Mouse (Mus musculus) kidney, postnatal 25 days (tissue): Measurements from ENCODE around the gene Serpina16.
"Not testable (repeated sequence)": the region's sequence is repeated elsewhere in the genome, so short reads cannot be mapped to it uniquely, and the experiment has no call there.

ENCODE experiments used
- DNase-seq, 2 experiments: peaks; one replicate each; pipeline ENCODE4 v3.0.0; 2021; ENCODE audit warnings: mixed read lengths in 2 of 2

Gene Serpina16

GRCm38 (mm10) chr12:103676039-103676438 is at the start of gene Serpina16:
Gene Serpina16 (minus strand): TSS chr12:103676139.
- no peak for DNase-seq

- peak; percentile 39 to 44 for DNase-seq
Measured at GRCm38 (mm10) chr12:103711537-103711936, 35.6 kb upstream of the Serpina16 start.

- DNase-seq = no peak
Measured at GRCm38 (mm10) chr12:103710405-103710804, 34.5 kb upstream of the Serpina16 start.

GRCm38 (mm10) chr12:103706113-103706512 is 30.2 kb upstream of the Serpina16 start:
- DNase-seq = no peak

- no peak for DNase-seq
Measured at GRCm38 (mm10) chr12:103705547-103705946, 29.6 kb upstream of the Serpina16 start.

- peak; percentile 43 to 76 for DNase-seq
Measured at GRCm38 (mm10) chr12:103700144-103700750, 24.3 kb upstream of the Serpina16 start.

GRCm38 (mm10) chr12:103695429-103695828 is 19.5 kb upstream of the Serpina16 start, which contains the start of gene Serpina1f:
Gene Serpina1f (minus strand): TSS chr12:103695529.
- no peak for DNase-seq

- DNase-seq = no peak
Measured at GRCm38 (mm10) chr12:103688221-103688814, 12.4 kb upstream of the Serpina16 start.

- no peak for DNase-seq
Measured at GRCm38 (mm10) chr12:103687021-103687420, 11.1 kb upstream of the Serpina16 start.

GRCm38 (mm10) chr12:103686050-103686449 is 10.1 kb upstream of the Serpina16 start:
- no peak for DNase-seq

GRCm38 (mm10) chr12:103685386-103685785 is 9.4 kb upstream of the Serpina16 start:
- DNase-seq = no peak

- no peak for DNase-seq
Measured at GRCm38 (mm10) chr12:103683775-103684174, 7.8 kb upstream of the Serpina16 start.

GRCm38 (mm10) chr12:103681739-103682138 is 5.8 kb upstream of the Serpina16 start:
- no peak for DNase-seq

- DNase-seq = no peak
Measured at GRCm38 (mm10) chr12:103681169-103681568, 5.2 kb upstream of the Serpina16 start.

GRCm38 (mm10) chr12:103679853-103680252 is 3.9 kb upstream of the Serpina16 start:
- DNase-seq = not testable (repeated sequence)

GRCm38 (mm10) chr12:103673179-103673578 is 2.8 kb downstream of the Serpina16 start:
- no peak for DNase-seq

GRCm38 (mm10) chr12:103671483-103671882 is 4.5 kb downstream of the Serpina16 start:
- no peak for DNase-seq

GRCm38 (mm10) chr12:103670964-103671363 is 5.0 kb downstream of the Serpina16 start:
- DNase-seq = no peak

- DNase-seq = no peak
Measured at GRCm38 (mm10) chr12:103670344-103670743, 5.6 kb downstream of the Serpina16 start.

GRCm38 (mm10) chr12:103665286-103665685 is 10.7 kb downstream of the Serpina16 start:
- DNase-seq = no peak

GRCm38 (mm10) chr12:103662053-103662452 is 13.9 kb downstream of the Serpina16 start:
- not testable (repeated sequence) for DNase-seq

GRCm38 (mm10) chr12:103660076-103660475 is 15.9 kb downstream of the Serpina16 start:
- no peak for DNase-seq

- DNase-seq = no peak
Measured at GRCm38 (mm10) chr12:103659171-103659570, 16.8 kb downstream of the Serpina16 start.

GRCm38 (mm10) chr12:103657991-103658390 is 17.9 kb downstream of the Serpina16 start:
- no peak for DNase-seq
